Mouse (Mus musculus): Measurements from ENCODE around the gene Bcl2l13.

DNA sequence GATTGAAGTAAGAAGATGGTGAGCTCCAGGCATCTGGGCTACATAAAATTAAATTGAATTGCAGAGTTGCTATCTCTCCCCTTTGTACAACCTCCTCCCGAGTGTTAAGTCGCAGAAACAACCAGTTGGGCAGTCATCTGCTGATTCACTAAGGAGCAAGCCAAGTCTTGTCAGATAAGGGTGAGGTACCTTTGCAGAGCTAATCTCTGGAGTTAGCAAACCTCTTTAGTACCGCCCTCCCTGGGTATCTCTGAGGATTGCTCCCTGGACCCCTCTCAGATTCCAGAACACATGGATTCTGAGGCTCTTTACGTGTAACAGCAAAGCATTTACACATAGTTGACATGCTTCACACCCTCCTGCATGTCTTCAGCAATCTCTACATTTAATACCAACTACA is 3.9 kb upstream of the Bcl2l13 start:
- no peak for TF ChIP-seq POLR2A (IDR thresholded peaks at IDR 0.05; ENCODE audit: low read depth, low read length)
- no peak for TF ChIP-seq CTCF (IDR thresholded peaks at IDR 0.05; ENCODE audit: extremely low read depth, insufficient read depth, insufficient read length, insufficient replicate concordance)

Data from spleen, adult 2 months (tissue).